ENCODE assay signal across 13 mouse cellular contexts in the genomic region with DNA sequence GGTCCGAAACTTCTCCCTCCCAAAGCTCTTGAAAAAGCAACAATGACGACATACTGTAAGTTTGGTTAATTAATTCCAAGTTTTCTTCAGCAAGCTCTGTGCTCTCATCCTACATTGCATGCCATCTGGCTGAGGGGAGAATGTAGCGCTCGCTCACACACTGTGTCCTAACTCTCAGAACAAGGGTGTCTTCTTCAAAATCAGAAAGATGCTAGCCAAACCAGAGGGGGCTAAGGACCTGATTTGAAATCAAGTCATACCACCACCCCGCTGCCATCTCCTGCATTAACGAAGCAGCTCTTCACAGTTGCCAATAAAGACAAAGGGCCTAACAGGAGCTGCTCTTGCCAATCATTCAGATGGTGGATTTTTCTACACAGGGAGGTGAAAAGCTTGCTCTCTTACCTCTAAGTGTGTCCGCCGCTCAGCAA.
DNase-seq lines count a peak whose midpoint lies in the region; ATAC-seq and TF ChIP-seq lines count a peak whose summit lies in the region.
"Had no signal": no experiment of that assay in that cellular context is flagged by ENCODE, and none has a peak within 500 bp of the region (broad histone marks: within the 10 kb centered on the region; RNA-seq: fewer than 3 reads in every experiment).

No protein-coding gene starts in this region.

- peak; percentile 70 for DNase-seq in brain, embryonic 14.5 days (ENCODE audit: low read depth)
- peak; percentile 13 for DNase-seq in layer of hippocampus, adult 9-10 months (ENCODE audit: low spot score)
- DNase-seq in right cerebral cortex, adult 18-20 months: peak; percentile 80
- no peak for DNase-seq in embryo, embryonic 10.5 days (ENCODE audit: low spot score)
- DNase-seq in kidney, adult 9 months: no peak
- no peak for DNase-seq in urinary bladder, postnatal 25 days (ENCODE audit: low spot score)
- DNase-seq: cerebellum, adult 11-12 months; heart, adult 2 months; heart, postnatal 14 days; liver, embryonic 13.5 days; lung, postnatal 4 days; thymus, postnatal 36 days had no signal

- no peak overlapping the region for H3K9ac ChIP-seq in forebrain, embryonic 16.5 days (replicated peaks; ENCODE audit: low read depth, low read length)
- H3K9ac ChIP-seq: liver, embryonic 13.5 days had no signal

- 26% methylated on average over 8 of the region's 8 CpGs for WGBS in forebrain, embryonic 16.5 days

- H3K4me2 ChIP-seq in forebrain, embryonic 16.5 days (ENCODE audit: low read length): no peak overlapping the region
- H3K4me2 ChIP-seq: liver, embryonic 13.5 days had no signal

- ATAC-seq in forebrain, embryonic 16.5 days: peak; percentile 93

- no peaks in the 10 kb centered on the region for H3K36me3 ChIP-seq in forebrain, embryonic 16.5 days (ENCODE audit: control insufficient read depth, insufficient read depth)
- H3K36me3 ChIP-seq: liver, embryonic 13.5 days had no signal

- peaks cover 8% of the 10 kb centered on the region; the same call in 1 of the 2 replicates for H3K4me1 ChIP-seq in forebrain, embryonic 16.5 days (replicated peaks; ENCODE audit: control insufficient read depth, insufficient read depth, low read length)
- H3K4me1 ChIP-seq: liver, embryonic 13.5 days had no signal

- no peaks in the 10 kb centered on the region for H3K9me3 ChIP-seq in forebrain, embryonic 16.5 days (ENCODE audit: control insufficient read depth, low read length)
- H3K9me3 ChIP-seq: liver, embryonic 13.5 days had no signal

- H3K27me3 ChIP-seq in forebrain, embryonic 16.5 days (replicated peaks; ENCODE audit: control insufficient read depth, insufficient read depth, low read length): no peaks in the 10 kb centered on the region
- H3K27me3 ChIP-seq: liver, embryonic 13.5 days had no signal

- no peak overlapping the region for H3K4me3 ChIP-seq in forebrain, embryonic 16.5 days (replicated peaks; ENCODE audit: low read length)
- H3K4me3 ChIP-seq: heart, adult 2 months; liver, embryonic 13.5 days had no signal

- TF ChIP-seq POLR2A in brain, embryonic 14.5 days (IDR thresholded peaks at IDR 0.05; ENCODE audit: borderline replicate concordance, extremely low read depth, insufficient read depth, insufficient read length, poor library complexity, severe bottlenecking): no peak

- peak overlapping the region; percentile 16; the same call in 1 of the 2 replicates for H3K27ac ChIP-seq in forebrain, embryonic 16.5 days (ENCODE audit: low read length)
- H3K27ac ChIP-seq: heart, adult 2 months; liver, embryonic 13.5 days had no signal

- TF ChIP-seq CTCF in brain, embryonic 14.5 days (IDR thresholded peaks at IDR 0.05; ENCODE audit: borderline replicate concordance, extremely low read depth, insufficient read depth, insufficient read length): no peak

Comparison
In these comparisons a context has a peak if more than half of its experiments do, and no peak if none do; other contexts are left out.
1. DNase-seq: peak in brain, embryonic 14.5 days (single experiment), layer of hippocampus, adult 9-10 months (single experiment) and right cerebral cortex, adult 18-20 months (single experiment); none in embryo, embryonic 10.5 days (single experiment), kidney, adult 9 months (single experiment) and urinary bladder, postnatal 25 days (single experiment).